Mouse (Mus musculus) cerebellum, adult 2 months (tissue): ENCODE measurements around the gene Thap4. TPM values are rescaled to one million over a fixed set of nuclear protein-coding genes. Genes with fewer than 3 reads are reported as not detected.

Source experiments
- DNase-seq, 2 experiments: peaks; one replicate each; pipeline ENCODE4 v3.0.0; 2021
- H3K27ac ChIP-seq: fragments of 200-500 bp; 2 replicates; pipeline ENCODE4 v1.5.1; 2012; ENCODE audit warnings: low read length, control low read depth, inconsistent platforms; ENCODE audit not compliant: insufficient read depth
- H3K27me3 ChIP-seq: fragments of 200-500 bp; 2 replicates; pipeline ENCODE4 v1.6.1; 2012; ENCODE audit warnings: inconsistent platforms, mild to moderate bottlenecking, low read length, moderate library complexity; ENCODE audit not compliant: control insufficient read depth, insufficient read depth
- H3K4me1 ChIP-seq: fragments of 200-500 bp; 2 replicates; pipeline ENCODE4 v1.6.1; 2011; ENCODE audit warnings: low read length; ENCODE audit not compliant: control insufficient read depth, insufficient read depth
- H3K4me3 ChIP-seq: fragments of 200-500 bp; replicated peaks from 2 replicates; pipeline ENCODE3; 2011; ENCODE audit warnings: mild to moderate bottlenecking, low read depth, low read length, control low read depth; ENCODE audit not compliant: insufficient read depth
- CTCF ChIP-seq: fragments of 200-500 bp; IDR thresholded peaks from 2 replicates; pipeline ENCODE4 v1.5.1; 2011; ENCODE audit warnings: low read depth, mild to moderate bottlenecking, control low read depth, low read length, moderate library complexity, borderline replicate concordance; ENCODE audit not compliant: insufficient read depth
- POLR2A ChIP-seq: fragments of 200-500 bp; IDR thresholded peaks from 2 replicates; pipeline ENCODE4 v1.6.1; 2011; ENCODE audit warnings: low read length, control low read depth, borderline replicate concordance; ENCODE audit not compliant: insufficient read depth
- WGBS: fragments of 180-500 bp; shearing (Covaris S2); methylation state at CpG from one replicate; pipeline ENCODE4 v1.1.7; 2018; 5-methylcytosine and 5-hydroxymethylcytosine counted together
- polyA plus RNA-seq: library from polyadenylated mRNA; depleted of rRNA; stranded (reverse); fragments of >200 nt; gene quantifications from 2 replicates; pipeline ENCODE4 v1.2.3, GENCODE M21; 2012; rRNA removed

Thap4 gene
- 39.8 and 41.7 TPM in 2 replicates for polyA plus RNA-seq

- Histone ChIP-seq H3K4me3 (peak within 1 kb of the TSS; percentile 79), H3K27me3 (no peaks in the 10 kb centered on the region), H3K27ac (peak within 1 kb of the TSS; percentile 54), H3K4me1 (no peaks in the 10 kb centered on the region; the same call in 1 of the 2 replicates)
- TF ChIP-seq POLR2A, result peak; percentile 71
- no peak for TF ChIP-seq CTCF
- under 1% methylated on average over 120 of the region's 121 CpGs for WGBS
- peak; percentile 92 to 95 for DNase-seq
Measured at GRCm38 (mm10) chr1:93754573-93755290, at the start of gene Thap4. Gene Thap4 (minus strand): TSS chr1:93754864.

- WGBS, result under 1% methylated on average over 91 of the region's 94 CpGs
- Histone ChIP-seq H3K27ac (peak within 1 kb of the TSS; percentile 75), H3K4me3 (peak within 1 kb of the TSS; percentile 95), H3K27me3 (no peaks in the 10 kb centered on the region), H3K4me1 (peaks cover 2% of the 10 kb centered on the region)
- TF ChIP-seq POLR2A, result peak; percentile 56; the same call in 1 of the 2 replicates
- TF ChIP-seq CTCF, result peak; percentile 84
- DNase-seq, result peak; percentile 99 to 100
Measured at GRCm38 (mm10) chr1:93803556-93804507, 49.2 kb upstream of the Thap4 start, which contains the start of gene Ing5. Gene Ing5 (plus strand): TSS chr1:93803965.

- H3K27me3 ChIP-seq, result no peaks in the 10 kb centered on the region
- no peak overlapping the region for H3K27ac ChIP-seq
- 87% methylated on average over 5 of the region's 5 CpGs for WGBS
- no peak overlapping the region for H3K4me3 ChIP-seq
- TF ChIP-seq CTCF (no peak), POLR2A (no peak)
- DNase-seq, result no peak
- H3K4me1 ChIP-seq, result peaks cover 2% of the 10 kb centered on the region
Measured at GRCm38 (mm10) chr1:93802771-93803170, 48.1 kb upstream of the Thap4 start.

- H3K4me1 ChIP-seq, result peaks cover 2% of the 10 kb centered on the region
- DNase-seq, result peak; percentile 93 to 96
- H3K4me3 ChIP-seq, result peak within 1 kb of the TSS; percentile 79
- under 1% methylated on average over 42 of the region's 42 CpGs for WGBS
- no peaks in the 10 kb centered on the region for H3K27me3 ChIP-seq
- peak within 1 kb of the TSS; percentile 52 for H3K27ac ChIP-seq
- TF ChIP-seq POLR2A (peak; percentile 71), CTCF (peak; percentile 27; the same call in 1 of the 2 replicates)
Measured at GRCm38 (mm10) chr1:93801741-93802238, 47.1 kb upstream of the Thap4 start, which contains the start of gene Dtymk. Gene Dtymk (minus strand): TSS chr1:93801934.

GRCm38 (mm10) chr1:93800670-93801503, 46.2 kb upstream of the Thap4 start:
- no peaks in the 10 kb centered on the region for H3K27me3 ChIP-seq
- 74% methylated on average over 21 of the region's 21 CpGs for WGBS
- no peak for TF ChIP-seq POLR2A
- TF ChIP-seq CTCF, result no peak
- peaks cover 2% of the 10 kb centered on the region for H3K4me1 ChIP-seq
- no peak overlapping the region for H3K27ac ChIP-seq
- no peak for DNase-seq
- H3K4me3 ChIP-seq, result peak overlapping the region; percentile 79

- H3K27ac ChIP-seq, result no peak overlapping the region
- TF ChIP-seq POLR2A (no peak), CTCF (no peak)
- WGBS, result 83% methylated on average over 8 of the region's 8 CpGs
Measured at GRCm38 (mm10) chr1:93795886-93796285, 41.2 kb upstream of the Thap4 start.

GRCm38 (mm10) chr1:93794526-93794925, 39.9 kb upstream of the Thap4 start:
- no peaks in the 10 kb centered on the region for H3K27me3 ChIP-seq
- no peaks in the 10 kb centered on the region for H3K4me1 ChIP-seq
- H3K27ac ChIP-seq, result no peak overlapping the region
- DNase-seq, result no peak
- WGBS, result 96% methylated on average over 8 of the region's 8 CpGs
- no peak overlapping the region for H3K4me3 ChIP-seq
- TF ChIP-seq CTCF (no peak), POLR2A (no peak)

More at GRCm38 (mm10) chr1:93795886-93796285, 41.2 kb upstream of the Thap4 start:
- Histone ChIP-seq H3K4me1 (no peaks in the 10 kb centered on the region), H3K27me3 (no peaks in the 10 kb centered on the region), H3K4me3 (no peak overlapping the region)
- DNase-seq, result no peak
